Mouse (Mus musculus) lung, postnatal 25 days (tissue): ENCODE data around the gene Pheta2.
"Not testable (repeated sequence)": the region's sequence is repeated elsewhere in the genome, so short reads cannot be mapped to it uniquely, and the experiment has no call there.

Source experiments
- DNase-seq: peaks from one replicate; pipeline ENCODE4 v3.0.0; 2022; ENCODE audit warnings: low spot score

The Pheta2 gene

GRCm38 (mm10) chr15:82343368-82344287 lies 4.9 kb downstream of the Pheta2 start:
- DNase-seq, result no peak

DNA sequence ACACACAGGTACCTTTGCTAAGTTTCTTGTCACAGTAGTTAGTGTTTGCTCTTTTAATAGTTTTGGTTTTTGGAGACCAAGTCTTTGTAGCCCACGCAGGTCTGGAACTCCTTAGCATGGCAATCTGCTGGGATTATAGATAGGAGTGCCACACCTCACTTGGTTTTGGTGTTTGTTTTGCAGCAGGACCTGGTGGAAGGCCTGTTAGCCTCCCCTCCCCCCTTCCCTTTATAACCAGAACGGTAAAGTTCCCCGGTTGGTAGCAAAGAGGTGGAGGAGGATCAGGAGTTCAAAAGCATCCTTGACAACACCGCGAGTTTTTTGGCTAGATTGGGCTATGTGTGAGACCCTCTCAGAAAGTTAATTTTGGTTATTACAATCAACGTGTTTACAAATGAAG lies 6.2 kb downstream of the Pheta2 start:
- no peak for DNase-seq

DNA sequence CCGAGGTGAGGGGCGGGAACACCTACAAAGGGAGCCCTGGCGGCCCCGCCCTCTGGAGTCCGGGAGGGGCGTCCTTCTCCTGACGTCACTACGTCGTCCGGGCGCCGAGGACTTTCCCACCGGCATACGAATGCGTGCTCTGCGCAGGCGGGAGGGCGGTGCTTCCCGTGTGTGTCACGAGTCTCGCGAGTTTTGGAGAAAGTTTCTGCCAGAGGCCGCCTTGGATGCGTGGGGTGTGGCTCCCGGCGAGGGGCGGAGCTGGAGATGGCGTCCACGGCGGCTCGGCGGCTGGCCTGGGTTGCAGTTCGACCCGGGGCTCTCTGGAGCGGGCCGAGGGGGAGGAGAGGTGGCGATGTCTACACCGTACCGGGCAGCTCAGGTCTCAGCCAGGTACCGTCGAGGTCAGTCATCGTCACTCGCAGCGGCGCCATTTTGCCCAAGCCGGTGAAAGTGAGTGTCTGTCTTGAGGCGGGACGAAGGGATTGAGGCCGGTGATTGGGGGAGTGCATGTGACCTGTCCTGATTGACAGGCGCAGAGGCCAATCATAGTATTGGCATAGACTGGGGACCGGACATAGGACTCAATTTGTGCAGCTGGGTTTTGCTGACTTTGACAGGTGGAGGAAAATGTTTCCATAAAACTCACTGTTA lies 7.2 kb downstream of the Pheta2 start:
- peak; percentile 99 for DNase-seq

- no peak for DNase-seq
Measured at GRCm38 (mm10) chr15:82346580-82347302, 8.0 kb downstream of the Pheta2 start.

DNA sequence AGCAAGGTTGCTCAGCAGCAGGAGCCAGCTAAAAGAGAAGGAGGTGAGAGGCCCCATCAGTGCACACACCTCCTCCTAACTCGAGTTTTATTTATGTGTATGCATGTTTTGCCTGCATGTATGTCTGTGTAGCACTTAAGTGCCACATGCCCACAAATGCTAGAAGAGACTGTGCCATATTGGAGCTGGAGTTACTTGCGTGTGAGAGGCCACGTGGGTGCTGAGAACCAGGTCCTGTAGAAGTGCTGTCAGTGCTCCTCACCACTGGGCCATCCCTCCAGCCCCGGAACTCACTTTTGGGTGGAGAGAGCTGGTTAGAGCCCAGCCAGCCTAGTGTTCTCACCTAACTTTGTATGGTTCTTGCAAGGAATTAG lies 8.5 kb downstream of the Pheta2 start:
- no peak for DNase-seq

GRCm38 (mm10) chr15:82347852-82348251 lies 9.1 kb downstream of the Pheta2 start:
- no peak for DNase-seq

DNA sequence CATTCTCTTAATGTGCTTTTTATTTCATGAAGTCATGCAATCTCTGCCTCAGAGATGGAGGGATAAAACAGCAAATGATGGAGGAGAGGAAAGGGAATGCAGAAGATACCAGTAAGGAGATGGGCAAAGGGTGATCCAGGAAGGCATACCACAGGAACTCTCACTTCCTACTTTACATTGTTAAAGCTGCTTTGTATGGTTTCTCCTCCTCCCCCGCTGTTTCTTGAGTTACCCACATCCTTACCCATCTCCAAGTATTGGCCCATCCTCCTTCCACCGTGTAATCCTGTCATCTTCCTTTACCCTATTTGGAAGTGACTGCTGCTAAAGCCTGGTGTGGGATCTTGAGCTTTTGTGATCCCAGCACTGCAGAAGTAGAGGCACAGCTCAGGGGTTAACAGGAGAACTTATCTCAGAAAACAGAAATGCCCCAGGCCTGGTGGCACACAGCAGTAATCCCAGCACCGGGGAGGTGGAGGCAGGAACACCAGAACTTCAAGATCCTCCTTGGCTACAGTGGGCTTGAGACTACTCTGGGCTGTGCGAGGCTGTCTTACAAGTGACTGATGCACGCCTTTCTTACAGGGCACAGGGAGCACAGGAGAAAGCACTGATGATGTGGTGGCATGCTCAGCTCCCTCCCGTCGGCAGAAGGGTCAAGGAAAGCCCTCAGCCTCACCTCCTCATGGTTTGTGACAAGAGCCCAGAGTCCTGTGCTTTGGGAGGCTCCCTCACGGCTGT lies 9.7 kb downstream of the Pheta2 start:
- DNase-seq, result no peak

- no peak for DNase-seq
Measured at GRCm38 (mm10) chr15:82348999-82349341, 10.2 kb downstream of the Pheta2 start.

DNA sequence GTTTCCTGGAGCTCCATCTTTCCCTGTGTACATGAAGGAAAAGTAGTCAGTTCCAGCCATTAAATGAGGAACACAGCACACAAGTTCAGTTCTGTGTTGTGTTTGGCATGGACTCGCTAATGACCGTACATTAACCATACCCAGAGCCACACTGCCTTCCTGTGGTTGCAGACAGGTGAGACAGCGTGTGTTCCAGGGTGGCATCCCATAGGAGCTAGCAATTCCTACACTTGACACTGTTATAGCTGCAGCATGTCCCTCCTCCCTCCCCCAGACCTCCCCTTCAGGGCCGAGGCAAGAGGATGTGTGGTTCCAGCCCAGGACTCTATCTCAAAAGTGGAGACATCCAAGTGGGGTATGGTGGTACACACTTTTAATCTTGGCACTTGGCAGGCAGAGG lies 11.6 kb downstream of the Pheta2 start:
- no peak for DNase-seq

- no peak for DNase-seq
Measured at GRCm38 (mm10) chr15:82351480-82351879, 12.7 kb downstream of the Pheta2 start.

- DNase-seq, result no peak
Measured at GRCm38 (mm10) chr15:82353078-82353744, 14.5 kb downstream of the Pheta2 start.

DNA sequence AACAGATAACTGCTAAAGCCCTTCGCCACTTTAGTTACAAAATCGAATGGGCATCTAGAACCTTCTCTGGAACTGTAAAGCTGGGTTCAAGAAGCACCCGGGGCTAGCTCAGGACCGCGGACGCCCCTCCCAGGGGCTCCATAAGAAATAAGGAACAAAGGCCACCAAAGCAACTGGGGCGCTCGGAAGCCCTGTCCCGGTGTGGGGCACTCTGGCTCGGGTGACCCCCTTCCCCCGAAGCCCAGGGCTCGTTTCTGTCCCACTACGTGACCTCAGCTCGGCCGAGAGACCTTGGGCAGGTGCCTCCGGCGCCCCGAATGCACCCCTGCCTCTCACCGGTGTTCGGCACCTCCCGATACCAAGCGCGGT lies 15.0 kb downstream of the Pheta2 start:
- DNase-seq, result no peak

- peak; percentile 98 for DNase-seq
Measured at GRCm38 (mm10) chr15:82354126-82354945, 15.6 kb downstream of the Pheta2 start, which contains the start of gene Ndufa6. Gene Ndufa6, minus strand, starts transcription at chr15:82354322.

DNA sequence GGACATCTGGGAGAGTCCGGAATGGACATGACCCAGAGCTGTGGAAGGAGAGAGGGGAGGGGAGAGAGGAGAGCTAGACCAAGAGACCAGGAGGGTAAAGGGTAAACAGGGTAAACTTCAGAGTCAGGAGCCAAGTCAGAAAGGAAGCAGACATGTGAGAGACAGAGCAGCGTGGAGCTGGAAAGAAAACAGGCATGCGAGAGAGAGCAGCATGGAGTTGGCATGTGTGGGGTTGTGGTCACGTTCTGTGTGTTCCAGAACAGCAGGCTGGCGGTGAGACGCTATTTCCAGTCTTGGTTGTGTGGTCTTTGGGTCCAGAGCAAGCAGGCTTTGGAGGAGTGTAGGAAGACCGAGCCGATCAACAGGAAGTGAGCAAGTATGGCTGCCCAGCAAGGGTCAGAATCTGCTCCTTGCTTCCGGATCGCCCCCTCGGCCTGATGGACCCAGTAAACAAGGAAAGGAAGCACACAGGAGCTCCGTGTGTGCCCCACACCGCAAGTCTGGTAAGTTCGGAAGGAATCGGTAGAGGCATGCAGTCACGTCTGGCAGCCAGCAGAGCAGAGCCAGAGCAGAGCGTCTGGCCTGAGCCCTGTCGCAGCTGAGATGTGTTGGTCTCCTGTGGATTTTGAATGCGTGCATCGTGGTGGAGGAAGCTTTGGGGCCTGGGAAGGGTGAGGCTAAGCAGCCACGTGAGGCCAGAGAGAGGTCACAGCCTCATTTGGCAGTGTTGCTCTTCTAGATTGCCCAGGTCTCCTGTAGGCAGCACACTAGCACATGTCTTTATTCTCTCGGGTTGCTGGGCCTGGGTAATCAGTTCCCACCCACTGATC lies 19.9 kb downstream of the Pheta2 start:
- no peak for DNase-seq

DNA sequence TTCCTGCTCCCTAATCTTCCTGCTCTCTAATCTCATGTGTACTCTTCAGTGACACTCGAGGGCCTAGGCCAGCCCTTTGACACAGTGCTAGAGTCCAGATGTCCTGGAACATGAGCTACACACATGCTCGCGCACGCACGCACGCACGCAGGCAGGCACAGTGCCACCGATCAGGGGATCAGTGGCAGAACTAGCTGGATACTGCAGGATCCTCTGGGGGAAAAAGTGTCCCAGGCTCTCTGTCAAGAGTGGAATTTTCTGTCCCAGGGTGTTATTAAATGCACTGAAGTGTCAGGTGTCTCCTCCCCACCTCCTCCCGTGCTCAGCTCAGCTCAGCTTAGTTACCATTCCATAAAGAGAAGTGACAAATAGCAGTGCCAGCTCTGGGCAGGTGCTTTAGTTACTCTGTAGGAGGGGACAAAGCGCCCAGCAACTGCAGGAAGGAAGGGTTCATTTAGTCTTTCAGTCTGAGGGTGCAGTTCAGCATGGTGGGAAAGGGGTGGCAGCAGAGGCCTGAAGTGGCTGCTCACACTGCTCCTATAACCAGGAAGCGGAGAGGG lies 22.8 kb downstream of the Pheta2 start:
- DNase-seq, result no peak

DNA sequence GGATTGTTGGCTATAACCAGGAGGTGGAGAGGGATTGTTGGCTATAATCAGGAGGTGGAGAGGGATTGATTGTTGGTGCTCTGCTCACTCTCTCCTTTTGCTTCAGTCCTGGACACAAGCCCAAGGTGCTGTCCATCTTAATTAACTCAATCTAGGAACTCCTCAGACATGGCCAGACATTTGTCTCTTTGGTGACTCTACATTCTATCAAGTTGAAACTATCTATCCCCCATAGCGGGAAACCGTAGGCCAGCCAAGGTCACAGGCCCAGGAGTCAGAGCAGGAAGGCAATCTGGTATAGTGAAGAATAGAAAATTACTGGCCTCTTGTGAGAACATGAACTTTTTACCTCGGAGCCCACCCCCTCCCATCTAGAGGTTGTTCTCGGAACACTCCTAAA lies 23.5 kb downstream of the Pheta2 start:
- no peak for DNase-seq

DNA sequence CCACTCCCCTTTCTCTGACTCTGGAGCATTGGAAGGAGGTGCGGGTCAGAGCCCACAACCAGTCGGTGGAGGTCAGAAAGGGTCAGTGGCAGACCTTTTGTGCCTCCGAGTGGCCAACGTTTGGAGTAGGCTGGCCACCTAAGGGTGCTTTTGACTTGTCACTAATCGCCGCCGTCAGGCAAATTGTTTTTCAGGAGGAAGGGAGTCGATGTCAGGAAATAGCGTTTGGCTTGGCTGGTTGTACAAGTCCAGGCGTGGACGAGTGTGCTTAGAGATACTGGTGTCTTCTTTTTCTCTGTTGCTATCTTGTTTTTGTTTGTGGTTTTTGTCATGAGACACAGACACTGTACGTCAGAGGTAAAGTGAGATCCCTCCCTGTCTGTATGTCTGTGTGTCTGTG lies 25.1 kb downstream of the Pheta2 start:
- not testable (repeated sequence) for DNase-seq

DNA sequence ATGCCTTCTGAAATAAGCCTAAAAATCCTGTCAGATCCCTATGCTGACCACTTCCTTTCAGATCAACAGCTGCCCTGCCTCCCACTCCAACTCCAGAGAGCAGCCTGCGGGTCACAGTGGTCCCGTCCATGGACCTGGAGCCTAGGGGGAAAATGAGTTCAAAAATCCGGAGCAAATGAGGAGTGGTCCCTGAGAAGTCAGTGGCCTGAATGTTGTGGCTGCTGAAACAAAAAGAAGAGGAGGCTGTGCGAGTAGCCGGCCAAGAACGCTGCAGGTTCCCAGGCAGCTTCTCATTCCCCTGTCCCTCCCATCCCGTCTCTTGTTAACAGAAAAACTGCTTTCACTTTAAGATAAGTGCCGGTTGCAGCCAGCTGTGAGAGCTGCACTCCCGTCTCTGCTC lies 25.8 kb downstream of the Pheta2 start:
- not testable (repeated sequence) for DNase-seq

- DNase-seq, result no peak
Measured at GRCm38 (mm10) chr15:82368146-82368545, 29.4 kb downstream of the Pheta2 start.

DNA sequence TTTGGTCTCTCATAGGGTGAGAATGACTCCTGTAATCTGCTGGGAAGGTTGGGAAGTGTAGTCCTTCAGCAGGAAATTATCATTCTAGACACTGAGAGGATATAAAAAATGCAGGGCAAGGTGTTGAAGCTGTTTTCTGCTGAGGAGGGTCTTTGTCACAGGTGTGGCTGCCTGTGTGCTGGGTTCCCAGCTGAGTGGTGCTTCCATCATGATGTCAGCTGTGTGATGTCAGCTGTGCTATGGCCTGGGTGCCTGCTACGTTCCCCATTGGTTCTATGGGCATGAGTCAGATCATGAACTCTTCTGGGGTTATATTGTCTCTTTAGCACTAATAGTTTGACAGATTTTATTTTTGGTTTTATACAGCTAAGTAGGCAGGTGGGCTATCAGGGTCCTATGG lies 30.1 kb downstream of the Pheta2 start:
- no peak for DNase-seq
